Mouse (Mus musculus): ENCODE data around the gene Bax.
"Not testable (repeated sequence)": the region's sequence is repeated elsewhere in the genome, so short reads cannot be mapped to it uniquely, and the experiment has no call there.

Gene Bax

GRCm38 (mm10) chr7:45481374-45481927, 14.8 kb upstream of the Bax start, which contains the start of gene Tulp2:
Gene Tulp2, plus strand, starts transcription at chr7:45481877.
- DNase-seq (ENCODE audit: low spot score in 2 of 2) = peak; percentile 56 to 72

DNA sequence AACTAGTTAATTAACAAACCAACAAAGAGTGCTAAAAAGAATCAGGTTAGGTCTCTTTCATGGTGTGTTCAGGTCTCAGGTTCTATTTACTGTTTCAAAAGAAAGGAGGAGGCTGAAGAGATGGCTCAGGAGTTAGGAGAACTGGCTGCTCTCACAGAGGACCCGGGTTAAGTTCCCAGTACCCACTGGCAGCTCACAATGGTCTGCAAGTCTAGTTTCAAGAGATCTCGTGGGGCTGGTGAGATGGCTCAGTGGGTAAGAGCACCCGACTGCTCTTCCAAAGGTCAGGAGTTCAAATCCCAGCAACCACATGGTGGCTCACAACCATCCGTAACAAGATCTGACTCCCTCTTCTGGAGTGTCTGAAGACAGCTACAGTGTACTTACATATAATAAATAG, 13.6 kb upstream of the Bax start:
- not testable (repeated sequence) for DNase-seq (ENCODE audit: low spot score in 2 of 2)

DNA sequence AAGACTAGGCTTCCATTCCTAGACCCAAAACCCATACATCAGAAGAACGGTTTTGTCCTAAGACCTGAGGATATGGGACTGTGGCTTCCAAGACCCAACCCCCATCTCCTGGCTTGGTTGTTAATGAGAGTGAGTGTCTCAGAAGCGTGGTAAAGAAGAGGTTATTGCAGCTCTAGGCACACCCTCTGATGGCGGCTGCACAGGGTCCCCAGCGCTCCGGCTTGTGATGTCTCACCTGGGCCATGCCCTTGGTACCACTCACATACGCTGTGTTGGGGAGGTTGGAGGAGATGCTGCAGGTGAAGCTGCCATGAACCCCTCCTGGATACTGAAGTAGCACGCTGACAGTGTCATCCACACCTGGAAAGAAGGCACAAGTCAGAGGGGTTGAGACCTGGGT, 12.1 kb upstream of the Bax start:
- DNase-seq (ENCODE audit: low spot score in 2 of 2) = no peak

DNA sequence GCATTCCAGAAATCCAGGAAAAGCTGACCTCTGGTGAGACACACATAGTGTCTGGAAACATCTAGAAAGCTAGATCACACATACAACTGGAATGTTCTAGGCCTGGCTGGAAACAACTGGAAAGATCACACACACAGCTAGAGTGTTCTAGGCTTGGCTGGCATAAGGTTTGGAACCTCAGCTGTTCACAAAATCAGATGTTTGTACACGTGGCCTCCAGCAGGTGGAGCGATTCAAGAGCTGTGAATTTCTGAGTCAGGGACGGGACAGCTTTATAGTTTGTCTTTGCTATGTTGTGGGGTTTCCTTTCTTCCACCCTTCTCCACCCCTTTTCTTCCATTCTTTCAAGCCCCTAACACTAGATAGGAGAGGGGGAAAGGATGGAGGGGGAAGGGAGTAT, 10.3 kb upstream of the Bax start:
- DNase-seq (ENCODE audit: low spot score in 2 of 2) = no peak

GRCm38 (mm10) chr7:45476453-45476852, 9.8 kb upstream of the Bax start:
- DNase-seq (ENCODE audit: low spot score in 2 of 2) = no peak

GRCm38 (mm10) chr7:45475291-45475969, 8.7 kb upstream of the Bax start:
- DNase-seq (ENCODE audit: low spot score in 2 of 2) = no peak

- DNase-seq (ENCODE audit: low spot score in 2 of 2) = peak in 1 of 2 experiments; percentile 58
Measured at GRCm38 (mm10) chr7:45470869-45471268, 4.2 kb upstream of the Bax start.

DNA sequence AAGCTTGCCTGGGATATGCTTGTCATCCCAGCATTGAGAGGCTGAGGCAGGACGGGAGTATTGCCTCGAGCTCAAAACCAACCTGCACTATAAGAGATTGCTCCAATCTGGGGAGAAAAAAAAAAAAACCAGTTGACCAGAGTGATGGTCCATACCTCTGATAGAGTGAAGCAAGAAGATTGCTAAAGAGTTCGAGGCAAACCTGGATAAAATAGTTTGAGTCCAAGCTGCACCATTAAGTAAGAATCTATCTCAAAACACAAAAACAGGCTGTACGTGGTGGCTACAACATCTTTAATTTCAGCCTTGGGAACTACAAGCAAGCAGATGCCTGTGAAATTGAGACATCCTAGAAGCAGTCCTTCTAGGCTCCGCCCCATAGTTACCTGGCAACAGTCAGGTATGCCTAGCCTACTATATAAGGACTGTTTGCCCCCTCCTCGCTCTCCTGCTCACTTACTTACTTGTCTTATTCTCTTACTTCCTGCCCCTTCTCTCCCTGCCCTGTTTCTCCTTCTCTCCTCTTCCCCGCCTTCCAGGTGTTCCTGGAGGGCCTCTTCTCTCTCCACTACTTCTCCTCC, 482 bp upstream of the Bax start:
- DNase-seq (ENCODE audit: low spot score in 2 of 2) = no peak

GRCm38 (mm10) chr7:45465549-45465948, 1.1 kb downstream of the Bax start:
- no peak for DNase-seq (ENCODE audit: low spot score in 2 of 2)

- no peak for DNase-seq (ENCODE audit: low spot score in 2 of 2)
Measured at GRCm38 (mm10) chr7:45465112-45465511, 1.6 kb downstream of the Bax start.

- DNase-seq (ENCODE audit: low spot score in 2 of 2) = no peak
Measured at GRCm38 (mm10) chr7:45463987-45464778, 2.5 kb downstream of the Bax start.

DNA sequence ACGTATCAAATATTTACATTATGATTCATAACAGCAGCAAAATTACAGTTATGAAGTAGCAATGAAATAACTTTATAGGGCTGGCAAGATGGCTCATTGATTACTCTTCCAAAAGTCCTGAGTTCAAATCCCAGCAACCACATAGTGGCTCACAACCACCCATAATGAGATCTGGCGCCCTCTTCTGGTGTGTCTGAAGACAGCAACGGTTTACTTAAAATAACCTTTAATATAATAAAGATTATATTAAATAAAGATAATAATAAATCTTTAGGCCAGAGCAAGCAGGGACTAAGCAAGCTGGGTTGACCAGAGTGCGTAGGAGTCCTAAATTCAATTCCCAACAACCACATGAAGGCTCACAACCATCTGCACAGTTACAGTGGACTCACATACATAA, 3.8 kb downstream of the Bax start:
- not testable (repeated sequence) for DNase-seq (ENCODE audit: low spot score in 2 of 2)

DNA sequence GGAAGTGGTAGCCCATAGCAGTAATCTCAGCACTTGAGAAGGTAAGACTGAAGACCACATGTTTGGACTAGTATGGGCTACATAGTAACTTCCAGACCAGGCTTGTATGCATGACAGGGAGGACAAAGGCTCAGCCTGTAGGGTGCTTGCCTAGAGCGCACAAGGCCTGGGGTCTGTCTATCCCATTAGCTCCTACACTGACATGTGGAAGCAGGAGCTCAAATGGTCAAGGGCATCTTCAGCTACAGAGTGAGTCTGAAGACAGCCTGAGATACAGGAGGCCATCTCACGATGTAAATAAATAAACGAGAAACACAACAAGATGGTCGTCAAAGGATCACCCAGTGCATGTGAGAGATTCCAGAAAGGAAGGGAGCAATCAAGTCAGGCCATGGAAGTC, 4.4 kb downstream of the Bax start:
- DNase-seq (ENCODE audit: low spot score in 2 of 2) = no peak

- no peak for DNase-seq (ENCODE audit: low spot score in 2 of 2)
Measured at GRCm38 (mm10) chr7:45461781-45462180, 4.9 kb downstream of the Bax start.

DNA sequence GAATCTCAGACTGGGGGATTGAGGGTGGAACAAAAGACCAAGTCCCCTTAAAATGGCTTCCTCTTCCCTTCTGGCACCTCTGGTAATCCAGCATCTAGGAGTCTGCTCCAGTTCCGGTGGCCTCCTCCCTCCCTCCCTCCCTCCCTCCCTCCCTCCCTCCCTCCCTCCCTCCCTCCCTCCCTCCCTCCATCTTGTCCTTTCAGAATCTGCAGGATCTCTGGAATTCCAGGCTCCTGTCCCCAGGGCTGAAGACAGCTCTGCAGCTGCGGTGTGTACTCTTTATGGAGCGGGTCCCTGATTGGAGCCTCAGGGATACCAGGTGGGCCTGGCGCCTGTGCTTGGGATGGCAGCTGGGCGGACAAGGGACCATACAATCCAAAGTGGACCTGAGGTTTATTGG, 5.4 kb downstream of the Bax start:
- DNase-seq (ENCODE audit: low spot score in 2 of 2) = no peak

GRCm38 (mm10) chr7:45460860-45461314, 5.8 kb downstream of the Bax start:
- no peak for DNase-seq (ENCODE audit: low spot score in 2 of 2)

DNA sequence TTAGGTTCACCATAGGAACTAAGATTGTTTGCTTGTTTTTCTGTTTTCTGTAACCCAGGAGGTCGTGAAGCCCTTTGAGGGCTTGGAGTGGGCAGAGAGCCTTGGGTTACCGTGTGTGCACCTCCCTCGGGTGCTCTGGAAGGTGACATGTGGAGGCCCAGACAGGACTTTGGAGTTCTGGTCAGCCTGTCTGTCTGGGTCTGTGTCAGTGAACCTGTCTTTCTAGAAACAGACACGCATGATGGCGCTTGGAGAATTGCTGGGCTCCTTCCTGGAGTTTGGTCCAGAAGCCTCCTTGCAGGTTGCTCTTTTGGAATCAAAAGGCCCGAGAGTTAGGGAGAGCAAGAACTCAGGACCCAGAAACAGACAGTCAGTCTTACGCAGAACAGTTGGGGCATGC, 6.3 kb downstream of the Bax start:
- no peak for DNase-seq (ENCODE audit: low spot score in 2 of 2)

DNA sequence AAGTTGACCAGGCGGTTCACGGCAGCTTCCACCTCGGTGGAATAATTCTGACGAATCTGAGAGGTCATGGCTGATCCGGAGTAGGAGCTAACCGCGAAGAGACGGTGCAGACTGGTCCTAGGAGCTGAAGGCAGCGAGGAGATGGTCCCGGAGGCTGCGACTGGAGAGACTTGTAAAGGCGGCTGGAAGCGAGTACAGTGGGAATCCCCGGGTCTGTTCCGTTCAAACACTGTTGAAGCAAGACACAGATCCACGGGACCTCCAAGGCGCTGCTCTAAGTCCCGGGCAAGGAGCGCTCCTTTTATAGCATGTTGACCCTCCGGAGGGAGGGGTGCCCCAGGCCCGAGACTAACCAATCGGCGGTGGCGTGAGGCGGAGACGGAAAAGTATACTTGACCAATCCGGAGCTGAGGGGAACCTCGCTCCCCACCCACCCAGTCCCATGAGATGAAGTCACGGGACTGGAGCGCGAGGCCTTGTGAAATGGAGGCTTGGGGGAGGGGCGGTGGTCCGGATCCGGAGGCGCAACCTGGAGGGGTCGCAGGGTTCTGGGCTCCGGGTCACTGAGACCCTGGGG, 7.0 kb downstream of the Bax start, which contains the start of gene Ftl1:
Gene Ftl1, minus strand, starts transcription at position 321 of the 577 bp plus-strand sequence.
- peak; percentile 97 for DNase-seq (ENCODE audit: low spot score in 2 of 2)

GRCm38 (mm10) chr7:45458748-45459563, 7.7 kb downstream of the Bax start:
- DNase-seq (ENCODE audit: low spot score in 2 of 2) = peak; percentile 53 to 69

- DNase-seq (ENCODE audit: low spot score in 2 of 2) = no peak
Measured at GRCm38 (mm10) chr7:45457204-45458060, 9.3 kb downstream of the Bax start.

All from right cerebral cortex, postnatal 36 days (tissue).